Mouse (Mus musculus) frontal cortex, postnatal 10 days (tissue): ENCODE data around the gene Borcs8.

Experiments used
- DNase-seq, 2 experiments: peaks; one replicate each; pipeline ENCODE4 v3.0.0; 2022; ENCODE audit warnings: low spot score in 2 of 2, mixed read lengths in 1 of 2

Borcs8 gene

DNA sequence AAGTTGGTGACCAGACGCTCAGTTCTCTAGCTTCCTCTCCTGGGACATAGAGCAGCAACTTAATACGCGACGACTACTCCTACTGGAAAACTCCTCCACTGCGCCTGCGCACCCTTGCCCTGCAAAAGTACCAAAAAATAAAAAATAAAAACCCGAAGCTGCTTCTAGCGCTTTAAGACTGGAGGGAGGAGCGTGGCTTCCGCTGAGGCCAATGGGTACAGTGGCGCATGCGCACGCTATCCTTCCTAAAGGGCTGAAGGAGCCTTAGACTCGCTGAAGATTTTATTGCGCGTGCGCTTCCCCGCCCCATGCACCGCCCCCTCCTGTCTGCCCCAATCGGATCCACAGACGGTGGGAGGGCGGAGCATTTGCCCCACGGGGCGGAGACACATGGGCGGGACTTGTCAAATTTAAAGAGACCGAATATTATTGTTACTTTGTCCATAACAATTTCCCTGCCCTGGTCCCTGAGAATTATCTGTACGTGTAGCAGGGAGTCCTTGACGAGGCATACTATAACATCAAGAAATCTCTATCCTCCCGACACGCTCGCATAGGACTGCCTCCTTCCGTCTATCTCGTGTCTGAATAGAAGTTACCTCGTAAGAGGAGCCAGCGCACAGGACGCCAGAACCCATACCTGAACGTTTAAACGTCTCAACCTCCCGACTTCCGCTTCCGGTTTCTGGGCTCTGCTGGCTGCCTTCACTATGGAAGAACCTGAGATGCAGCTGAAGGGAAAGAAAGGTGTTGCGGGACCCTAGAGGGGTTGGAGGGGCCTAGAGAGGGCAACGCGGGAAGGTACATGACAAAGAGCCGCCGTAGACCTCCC lies at the start of gene Borcs8, which contains the start of the genes Rfxank and Mef2b:
Gene Borcs8, plus strand, starts transcription at position 474 of the 832 bp plus-strand sequence.
Gene Rfxank, minus strand, starts transcription at position 129 of the 832 bp plus-strand sequence.
Gene Mef2b, plus strand, starts transcription at position 686 of the 832 bp plus-strand sequence.
- DNase-seq = peak; percentile 97 to 98

DNA sequence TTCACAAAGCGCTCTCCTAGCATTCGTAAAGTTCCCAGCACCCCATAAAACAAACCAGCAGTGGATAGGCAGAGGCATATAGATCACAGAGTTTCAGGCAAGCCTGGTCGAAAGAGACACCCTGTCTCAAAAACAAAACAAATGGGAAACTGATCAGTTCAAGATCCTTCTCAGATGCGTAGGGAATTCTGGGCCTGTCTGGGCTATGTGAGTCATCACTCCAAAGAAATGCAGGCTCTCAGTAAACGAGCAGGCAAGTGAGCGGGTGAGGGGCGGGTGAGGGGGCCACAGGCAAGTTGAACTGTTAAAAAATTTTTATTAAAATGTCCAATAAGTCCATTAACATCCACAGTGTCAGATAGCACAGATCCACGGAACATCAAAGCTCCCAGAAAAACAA lies 46.5 kb upstream of the Borcs8 start:
- no peak for DNase-seq

DNA sequence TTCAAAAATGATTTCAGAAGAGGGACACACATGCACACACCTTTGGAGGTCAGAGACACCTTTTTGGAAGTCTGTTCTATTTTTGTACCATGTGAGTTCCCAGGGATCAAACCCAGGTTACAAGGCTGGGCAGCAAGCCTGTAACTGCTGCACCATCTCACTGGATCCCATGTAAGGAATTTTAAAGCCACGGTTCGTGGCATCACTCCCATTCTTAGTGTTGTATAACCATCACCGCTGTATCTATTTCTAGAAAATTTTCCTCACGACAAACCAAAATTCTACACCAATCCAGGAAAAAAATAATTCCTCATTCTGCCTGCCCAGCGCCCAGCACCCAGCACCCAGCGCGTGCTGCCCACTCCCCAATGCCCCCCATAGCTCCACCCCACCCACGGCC lies 40.0 kb upstream of the Borcs8 start:
- no peak for DNase-seq

DNA sequence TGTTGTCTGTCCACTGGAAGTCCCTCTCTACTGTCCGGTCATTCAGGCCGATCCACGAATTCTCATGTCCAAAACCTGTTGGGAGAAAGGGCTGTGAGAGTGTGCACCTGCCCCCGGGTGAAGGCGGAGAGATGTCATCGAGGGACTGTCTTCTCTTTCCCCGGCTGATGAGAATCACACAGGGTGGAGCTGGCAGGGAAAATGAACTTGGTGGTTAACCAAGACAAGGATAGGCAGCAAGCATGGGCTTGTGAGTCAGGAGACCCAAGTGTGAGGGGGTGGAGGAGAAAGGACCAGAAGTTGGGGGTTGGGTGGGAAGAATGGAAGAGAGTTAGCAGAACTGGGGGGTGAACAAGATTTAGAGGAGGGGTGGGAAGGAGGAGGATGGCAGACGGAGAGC lies 39.1 kb upstream of the Borcs8 start:
- no peak for DNase-seq

DNA sequence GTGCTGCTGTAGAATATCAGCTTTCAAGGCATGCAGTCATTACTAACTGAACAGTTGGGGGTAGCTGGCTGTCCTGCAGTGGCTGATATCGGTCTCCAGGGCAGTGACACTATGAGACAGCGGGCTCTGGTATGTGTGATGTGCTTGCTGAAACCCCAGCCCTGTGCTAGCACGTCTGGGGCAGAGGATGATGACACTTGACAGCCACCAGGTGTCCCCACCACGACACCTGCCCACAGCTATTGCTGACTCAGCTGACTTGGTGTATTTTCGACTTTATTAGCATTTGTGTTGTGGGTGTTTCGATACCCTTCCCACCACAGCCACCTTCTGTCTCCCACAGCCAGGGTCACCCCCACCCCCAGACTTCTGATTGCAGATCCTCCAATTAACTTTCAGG lies 34.8 kb upstream of the Borcs8 start:
- DNase-seq = no peak

DNA sequence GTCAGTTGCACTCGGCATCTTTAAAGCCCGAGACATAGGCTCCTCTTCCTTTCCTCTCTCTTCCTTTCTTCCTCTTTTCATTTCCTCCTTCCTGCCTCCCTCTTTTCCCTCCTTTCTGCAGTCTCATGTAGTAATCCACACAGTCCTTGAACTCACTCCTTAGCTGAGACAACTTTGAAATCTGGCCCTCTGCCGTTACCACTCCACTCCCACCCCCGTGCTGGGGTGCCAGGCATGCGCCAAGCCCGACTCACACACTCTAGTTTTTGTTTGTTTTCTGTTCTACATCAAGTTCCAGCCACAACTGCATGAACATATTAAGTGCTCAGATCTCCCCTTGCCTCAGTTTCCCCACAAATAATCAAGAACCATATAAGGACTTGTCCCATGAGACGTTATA lies 34.4 kb upstream of the Borcs8 start:
- DNase-seq = no peak

DNA sequence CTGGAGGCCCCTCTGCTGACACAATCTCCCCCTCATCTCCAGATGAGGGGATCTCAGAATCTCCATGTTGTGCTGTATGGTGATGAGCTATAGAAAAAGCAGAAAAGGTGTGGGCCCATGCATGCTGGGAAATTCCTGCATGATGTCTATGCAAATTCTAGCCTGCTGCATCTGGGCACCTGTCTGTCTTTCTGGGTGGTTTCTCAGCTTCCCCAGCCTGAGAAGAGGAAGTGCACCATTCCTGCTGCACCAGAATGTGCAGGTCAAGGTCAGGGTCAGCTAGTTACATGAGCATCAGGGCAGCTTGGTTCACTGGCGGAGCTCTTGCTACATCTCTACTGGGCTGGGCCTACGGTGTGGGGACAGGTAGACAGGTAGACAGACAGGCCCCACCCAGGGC lies 28.8 kb upstream of the Borcs8 start:
- no peak for DNase-seq

DNA sequence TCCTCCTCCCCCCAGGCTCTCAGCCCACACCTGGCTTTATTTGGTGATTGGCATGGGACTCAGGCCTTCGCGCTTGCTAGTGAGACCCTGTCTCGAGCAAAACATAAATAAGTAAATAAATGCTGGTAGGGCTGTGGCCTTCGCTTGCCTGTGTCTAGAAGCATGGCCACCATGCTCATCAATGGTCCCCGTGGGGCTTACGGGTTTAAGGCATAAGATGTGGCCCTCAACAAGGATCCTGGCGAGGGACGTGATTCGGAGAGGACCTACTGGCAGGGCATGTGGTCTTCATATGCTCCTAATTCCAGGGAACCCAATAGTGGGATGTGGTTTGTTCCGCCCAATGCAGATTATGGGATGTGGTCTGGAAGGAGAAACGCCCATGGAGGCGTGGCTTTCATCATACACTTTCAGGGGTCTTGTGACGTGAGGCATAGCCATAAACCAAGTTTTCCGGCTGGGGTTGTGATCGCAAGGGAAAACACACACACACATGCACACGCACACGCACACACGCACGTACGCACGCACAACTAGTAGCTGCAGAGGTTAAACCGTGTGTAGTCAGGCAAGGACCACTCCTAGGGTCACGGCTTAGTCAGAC lies 28.0 kb upstream of the Borcs8 start:
- no peak for DNase-seq

DNA sequence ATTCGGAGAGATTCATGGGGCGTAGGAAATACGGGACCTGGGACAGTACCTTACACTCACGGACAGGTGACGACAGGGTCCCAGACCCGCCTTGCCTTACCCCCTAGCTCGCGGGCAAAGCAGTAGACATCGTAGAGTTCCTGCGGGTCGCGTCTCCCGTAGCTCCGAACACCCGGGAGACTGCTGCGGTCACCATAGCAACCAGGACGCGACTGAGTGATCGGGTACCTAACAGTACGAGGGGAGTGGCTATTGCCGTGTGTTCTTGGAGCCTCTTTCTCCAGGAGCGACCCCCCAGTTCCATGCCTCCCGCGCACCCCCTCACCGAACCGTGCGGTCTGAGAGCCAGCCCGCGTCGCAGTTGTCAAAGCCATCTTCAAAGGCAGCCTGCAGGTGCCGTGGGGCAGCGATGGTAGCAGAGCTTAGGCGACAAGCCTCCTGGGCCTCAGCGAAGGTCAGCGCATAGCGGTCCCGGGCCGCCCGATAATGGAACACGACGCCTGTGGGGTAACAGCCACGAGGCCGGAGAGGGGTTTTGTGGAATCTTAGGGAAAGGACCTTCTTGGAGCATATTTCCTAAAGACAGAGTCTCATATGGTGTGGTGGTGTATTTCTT lies 26.8 kb upstream of the Borcs8 start:
- DNase-seq = no peak

DNA sequence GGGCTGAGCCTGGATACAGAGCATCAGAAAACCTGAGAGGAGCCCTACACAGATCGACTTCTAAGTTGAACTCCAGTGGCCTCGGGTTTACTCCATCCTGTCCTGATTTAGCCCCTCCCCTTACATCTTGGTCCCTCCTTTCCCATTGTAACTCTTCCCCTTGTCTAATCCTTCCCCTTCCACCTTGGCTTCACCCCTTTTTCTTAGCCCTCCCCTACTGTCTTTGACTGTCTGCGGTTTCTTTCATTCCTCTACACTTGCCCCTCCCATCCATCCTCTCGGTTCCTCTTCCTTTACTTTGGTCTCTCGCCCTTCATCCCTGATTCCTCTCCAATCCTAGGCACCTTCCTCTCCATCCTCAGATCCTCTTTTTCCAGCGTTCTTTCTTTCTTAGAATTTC lies 24.8 kb upstream of the Borcs8 start:
- no peak for DNase-seq

DNA sequence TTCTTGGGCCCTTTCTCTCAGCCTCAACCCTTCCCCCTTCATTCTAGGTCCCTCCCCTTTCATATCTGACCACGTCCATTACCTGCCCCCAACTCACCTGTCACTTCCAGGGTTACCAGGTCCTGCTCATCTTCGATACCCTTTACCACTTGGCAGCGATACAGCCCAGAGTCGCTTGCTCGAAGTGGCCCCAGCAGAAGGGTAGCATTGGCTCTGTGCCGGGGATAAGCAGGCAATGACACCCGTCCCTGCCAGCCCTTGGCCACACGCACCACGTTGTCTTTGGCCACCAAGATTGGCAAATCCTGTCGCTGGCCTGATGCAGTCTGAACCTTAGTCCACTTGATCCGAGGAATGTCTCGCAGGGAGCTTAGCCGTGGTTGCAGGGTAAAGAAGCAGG lies 24.4 kb upstream of the Borcs8 start:
- DNase-seq = no peak

DNA sequence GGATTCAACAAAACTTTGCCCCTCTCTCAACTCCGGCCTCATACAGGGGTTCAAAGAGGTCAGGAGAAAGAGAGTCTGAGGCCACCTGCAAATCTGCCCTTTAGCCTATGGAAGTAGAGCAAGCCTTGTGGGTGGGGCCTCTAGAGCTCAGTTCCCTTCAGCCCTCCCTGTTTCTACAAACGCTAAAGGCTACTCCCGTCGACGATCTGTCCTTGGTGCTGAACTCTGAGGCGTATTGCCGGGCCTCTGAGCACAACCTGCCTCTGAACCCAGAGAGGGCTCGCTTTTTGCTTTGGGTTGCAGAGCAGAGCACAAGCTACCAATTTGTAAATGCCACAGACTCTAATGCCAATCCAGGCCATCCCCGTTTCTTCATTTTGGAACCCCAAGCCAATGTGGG lies 21.7 kb upstream of the Borcs8 start:
- no peak for DNase-seq

DNA sequence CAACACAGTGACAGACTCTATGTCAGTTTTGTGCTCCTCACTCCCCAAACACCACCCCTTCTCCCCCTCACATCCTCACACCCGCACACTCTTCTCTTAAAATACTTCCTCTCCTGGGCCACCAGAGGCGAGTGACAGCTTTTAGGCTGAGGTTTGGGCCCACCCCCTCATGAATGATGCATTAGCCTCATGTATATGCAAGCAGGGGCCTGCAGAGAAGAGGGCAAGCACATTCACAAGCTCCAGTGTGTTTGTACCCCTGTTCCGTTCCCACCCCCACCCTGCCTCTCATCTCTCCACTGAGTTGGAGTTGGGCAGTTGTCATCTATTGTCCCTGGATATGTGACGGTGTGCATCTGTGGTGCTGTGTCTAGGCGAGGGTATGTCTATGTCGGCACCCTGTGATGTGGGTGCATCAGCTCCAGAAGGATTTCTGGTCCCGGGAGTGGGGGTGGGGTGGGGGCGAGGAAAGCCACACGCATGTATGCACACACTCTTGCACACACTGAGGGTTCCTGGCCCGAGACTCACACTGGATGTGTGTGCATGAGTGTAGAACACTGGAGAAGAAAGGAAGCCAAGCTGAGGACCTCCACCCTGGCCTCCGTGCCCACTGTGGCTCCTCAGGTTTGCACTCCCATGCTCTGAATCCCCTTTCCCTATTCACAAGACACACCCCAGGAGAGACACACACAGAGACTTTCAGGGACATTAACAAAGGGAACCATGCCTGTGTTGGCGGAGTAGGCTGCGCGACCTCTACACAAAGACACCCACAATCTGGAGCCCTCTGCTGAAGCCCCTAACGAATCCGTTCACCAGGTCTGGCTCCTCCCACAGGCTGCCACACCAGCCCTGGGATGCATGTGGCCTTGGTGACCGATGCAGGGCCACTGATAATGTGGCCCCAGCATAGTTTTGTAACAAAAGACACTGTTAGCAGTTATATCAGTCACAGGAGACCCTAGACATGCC lies 20.3 kb upstream of the Borcs8 start:
- peak; percentile 70 to 86 for DNase-seq

DNA sequence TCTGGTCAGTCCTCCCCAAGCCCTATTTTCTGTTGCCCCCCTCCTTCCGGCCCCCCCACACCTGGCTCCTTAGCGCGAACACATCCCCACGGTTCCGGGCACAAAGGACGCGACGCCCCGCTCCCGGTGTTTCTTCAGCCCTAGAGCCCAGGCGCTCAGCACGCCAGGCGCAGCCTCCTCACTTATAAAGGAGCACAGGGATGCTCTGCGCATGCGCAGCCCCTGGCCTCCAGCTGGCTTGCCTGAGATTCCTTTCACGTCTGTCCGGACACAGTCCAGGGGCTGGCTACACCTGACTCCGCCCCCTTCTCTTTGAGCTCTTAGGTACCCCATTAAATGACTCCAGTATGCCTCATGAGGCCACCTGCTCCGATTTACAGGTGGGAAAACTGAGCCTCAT lies 18.6 kb upstream of the Borcs8 start, which contains the start of gene Ncan:
Gene Ncan, minus strand, starts transcription at position 207 of the 400 bp plus-strand sequence.
- DNase-seq = peak; percentile 88 to 89

DNA sequence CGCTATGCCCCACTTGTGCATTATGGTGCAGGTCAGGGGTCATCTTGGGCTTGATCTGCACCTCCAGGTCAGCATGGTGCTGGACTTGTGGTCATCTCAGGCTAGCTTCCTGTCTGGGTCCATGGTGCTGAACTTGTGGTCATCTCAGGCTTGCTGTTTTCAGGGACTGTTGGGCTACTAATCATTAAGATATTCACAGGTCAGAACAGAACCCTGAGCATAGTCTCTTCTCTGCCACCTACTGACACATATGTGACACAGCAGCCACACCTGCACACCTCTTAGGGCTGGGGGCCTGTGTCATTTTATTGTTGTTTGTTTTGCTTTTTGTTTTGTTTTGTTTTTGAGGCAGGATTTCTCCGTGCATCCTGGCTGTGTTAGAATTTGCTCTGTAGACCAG lies 16.4 kb upstream of the Borcs8 start:
- no peak for DNase-seq

DNA sequence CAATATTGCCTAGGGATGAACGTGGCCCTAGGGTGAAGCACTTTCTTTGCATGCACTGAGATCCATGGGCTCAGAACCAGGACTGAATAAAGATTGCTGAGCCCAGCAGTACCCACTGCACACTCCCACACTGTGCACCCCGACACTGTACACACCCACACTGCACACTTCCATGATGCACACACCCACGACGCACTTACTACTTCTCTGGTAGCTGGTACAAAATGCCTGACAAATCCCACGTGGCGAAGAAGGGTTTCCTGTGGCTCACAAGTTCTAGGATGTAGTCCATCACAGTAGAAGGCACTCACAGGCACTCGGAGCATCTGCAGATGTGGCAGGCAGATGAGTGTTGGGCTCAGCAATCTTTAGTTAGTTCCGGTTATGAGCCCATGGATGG lies 14.3 kb upstream of the Borcs8 start:
- no peak for DNase-seq

DNA sequence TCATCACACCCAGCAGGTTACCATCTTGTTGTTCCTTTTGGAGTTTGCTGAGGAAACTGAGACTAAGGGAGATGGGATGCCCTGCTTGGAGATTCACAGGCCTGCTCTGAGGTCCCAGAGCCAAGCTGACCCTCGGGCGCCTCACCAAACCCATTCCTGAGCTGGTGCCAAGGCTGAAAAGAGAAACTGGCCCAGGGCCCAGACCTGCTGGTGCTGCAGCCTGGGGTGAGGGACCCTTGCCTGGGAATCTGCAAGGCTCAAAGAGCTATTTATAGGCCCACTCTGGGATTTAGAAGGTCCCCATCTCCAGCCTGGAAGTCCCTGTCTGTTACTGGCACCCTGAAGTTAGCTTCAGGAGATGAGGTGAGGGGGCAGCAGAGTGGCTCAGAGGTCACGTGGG lies 10.9 kb upstream of the Borcs8 start:
- DNase-seq = peak; percentile 61 to 74

DNA sequence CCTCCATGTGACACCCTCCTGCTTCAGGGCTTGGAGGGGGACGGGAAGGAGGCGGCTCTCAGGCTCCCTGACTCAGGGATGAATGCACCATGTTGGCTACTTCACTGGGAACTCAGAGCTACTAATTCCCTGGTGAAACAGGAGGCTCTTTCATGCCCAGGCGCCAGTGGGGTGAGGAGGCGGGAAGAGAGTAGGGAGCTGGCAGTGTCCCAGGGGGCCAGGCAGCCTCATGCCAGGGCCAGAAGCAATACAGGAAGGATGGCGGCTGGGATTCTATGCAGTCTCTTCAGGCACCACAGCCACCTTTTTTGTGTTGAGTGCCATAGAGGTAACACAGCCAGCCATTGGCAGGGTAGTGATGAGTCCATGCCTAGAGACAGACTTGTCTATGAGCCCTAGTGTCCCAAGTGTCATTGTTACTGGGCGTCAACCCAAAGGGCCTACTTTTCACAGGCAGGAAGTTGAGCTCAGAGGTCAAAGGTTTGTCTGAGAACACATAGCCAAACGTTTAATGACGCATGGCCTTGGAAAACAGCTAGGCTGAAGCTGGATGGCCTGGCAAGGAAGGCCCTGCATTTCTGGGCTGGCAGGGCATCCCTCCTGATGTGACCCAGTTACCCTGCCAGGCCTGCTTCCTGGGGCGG lies 9.9 kb upstream of the Borcs8 start:
- DNase-seq = peak; percentile 76 to 86

DNA sequence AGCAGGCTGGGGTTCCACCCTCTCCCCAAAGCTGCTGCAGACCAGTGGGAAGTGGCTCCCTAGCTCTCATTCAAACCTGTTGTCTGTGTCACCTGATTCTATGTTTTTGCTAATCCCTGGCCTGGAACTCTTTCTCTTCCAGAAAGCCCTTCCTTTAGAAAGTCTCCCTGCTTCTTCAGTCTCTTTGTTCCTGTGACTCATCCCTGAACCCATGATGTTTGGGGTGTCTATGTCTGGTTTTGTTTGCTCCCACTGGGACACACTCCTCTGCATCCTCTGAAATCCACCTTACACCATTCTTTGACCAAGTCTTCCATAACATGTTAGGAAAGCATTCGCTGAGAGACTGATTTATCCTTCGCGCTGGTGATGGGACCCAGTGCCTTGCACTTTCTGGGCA lies 9.2 kb upstream of the Borcs8 start:
- no peak for DNase-seq

DNA sequence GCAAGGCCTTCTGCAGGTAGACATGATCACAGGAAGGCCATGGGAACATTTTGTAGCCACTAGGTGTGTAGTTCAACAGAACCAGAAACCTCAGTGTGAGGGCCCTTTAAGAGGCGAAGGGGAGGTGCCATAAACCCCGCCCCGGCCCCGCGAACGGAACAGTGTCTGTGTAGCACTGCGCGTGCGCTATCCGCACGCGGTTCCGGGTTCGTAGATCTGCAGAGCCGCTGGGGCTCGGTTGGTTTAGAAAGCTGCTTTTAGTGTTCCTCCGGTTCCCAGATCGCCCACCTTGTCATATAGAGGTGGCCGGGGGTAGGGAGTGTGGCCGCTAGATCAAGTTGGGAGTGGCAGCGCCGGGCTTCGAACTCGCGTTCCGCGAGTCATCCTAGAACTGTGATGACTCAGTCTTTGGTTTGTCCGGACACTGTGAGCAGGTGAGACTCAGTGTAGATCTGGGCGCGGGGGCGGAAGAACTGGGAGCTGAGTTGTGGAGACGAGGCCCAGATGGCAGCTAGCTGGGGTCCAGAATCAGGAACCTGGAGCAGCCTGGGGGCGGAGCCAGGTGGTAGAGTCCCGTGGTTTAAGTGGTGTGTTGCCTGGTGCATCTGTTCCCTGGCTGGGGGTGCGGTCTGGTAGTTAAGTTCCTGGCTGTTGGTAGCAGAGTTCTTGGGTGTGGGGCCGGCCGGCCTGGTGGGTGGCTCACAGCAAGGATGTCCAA lies 8.0 kb upstream of the Borcs8 start, which contains the start of gene Nr2c2ap:
Gene Nr2c2ap, plus strand, starts transcription at position 168 of the 718 bp plus-strand sequence.
- peak; percentile 63 to 74 for DNase-seq
